Mouse (Mus musculus) bone marrow macrophage, adult 2 months (primary cell): ENCODE results near the gene Bag6. TPM values are rescaled to one million over a fixed set of nuclear protein-coding genes. Genes with fewer than 3 reads are reported as not detected.

Source experiments
- H3K27ac ChIP-seq: 2 replicates; pipeline ENCODE4 v1.5.1; 2012; ENCODE audit warnings: low read depth, low read length; ENCODE audit not compliant: insufficient read depth
- H3K4me1 ChIP-seq: 2 replicates; pipeline ENCODE4 v1.6.1; 2012; ENCODE audit warnings: low read length; ENCODE audit not compliant: control insufficient read depth, insufficient read depth
- H3K4me3 ChIP-seq: 2 replicates; pipeline ENCODE4 v1.5.1; 2012; ENCODE audit warnings: mild to moderate bottlenecking, low read length, moderate library complexity; ENCODE audit not compliant: insufficient read depth
- CTCF ChIP-seq: IDR thresholded peaks from 2 replicates; pipeline ENCODE4 v1.5.1; 2012; ENCODE audit warnings: low read depth, mild to moderate bottlenecking, low read length, moderate library complexity
- POLR2A ChIP-seq: IDR thresholded peaks from 2 replicates; pipeline ENCODE4 v1.6.1; 2012; ENCODE audit warnings: mild to moderate bottlenecking, low read depth, low read length, borderline replicate concordance
- polyA plus RNA-seq: library from polyadenylated mRNA; stranded (reverse); fragments of >200 nt; gene quantifications from 2 replicates; pipeline ENCODE4 v1.2.4, GENCODE M21; 2012; ENCODE audit not compliant: missing spikeins, insufficient read depth, insufficient read length

Gene Bag6
- polyA plus RNA-seq, result 151 and 166 TPM in 2 replicates

- Histone ChIP-seq H3K27ac (peak within 1 kb of the TSS; percentile 93), H3K4me3 (peak within 1 kb of the TSS; percentile 86), H3K4me1 (peaks cover 8% of the 10 kb centered on the region)
- TF ChIP-seq POLR2A (no peak), CTCF (no peak)
Measured at GRCm38 (mm10) chr17:35134801-35135590, at the start of gene Bag6. Bag6 (plus strand) TSS chr17:35135178.

GRCm38 (mm10) chr17:35085208-35085865 lies 49.6 kb upstream of the Bag6 start, which contains the start of gene Ly6g6f:
Ly6g6f (minus strand) TSS chr17:35085610.
- peaks cover 7% of the 10 kb centered on the region for H3K4me1 ChIP-seq
- H3K27ac ChIP-seq, result no peak within 1 kb of the TSS
- no peak within 1 kb of the TSS for H3K4me3 ChIP-seq
- TF ChIP-seq CTCF (no peak), POLR2A (no peak)

GRCm38 (mm10) chr17:35088151-35088550 lies 46.8 kb upstream of the Bag6 start:
- Histone ChIP-seq H3K27ac (no peak overlapping the region), H3K4me3 (no peak overlapping the region), H3K4me1 (no peaks in the 10 kb centered on the region)
- TF ChIP-seq CTCF, result no peak
- TF ChIP-seq POLR2A, result no peak

- H3K27ac ChIP-seq, result peak within 1 kb of the TSS; percentile 94
Measured at GRCm38 (mm10) chr17:35088825-35089644, 45.9 kb upstream of the Bag6 start, which contains the start of gene Abhd16a. Abhd16a (plus strand) TSS chr17:35089263.

GRCm38 (mm10) chr17:35090166-35090932 lies 44.6 kb upstream of the Bag6 start:
- Histone ChIP-seq H3K4me3 (peak overlapping the region; percentile 94), H3K4me1 (peaks cover 6% of the 10 kb centered on the region), H3K27ac (no peak overlapping the region)
- TF ChIP-seq POLR2A (no peak), CTCF (no peak)

More at GRCm38 (mm10) chr17:35088825-35089644, 45.9 kb upstream of the Bag6 start, which contains the start of gene Abhd16a:
- H3K4me1 ChIP-seq, result no peaks in the 10 kb centered on the region
- peak within 1 kb of the TSS; percentile 94 for H3K4me3 ChIP-seq
- no peak for TF ChIP-seq CTCF
- no peak for TF ChIP-seq POLR2A

GRCm38 (mm10) chr17:35092403-35093198 lies 42.4 kb upstream of the Bag6 start:
- Histone ChIP-seq H3K27ac (no peak overlapping the region), H3K4me1 (peaks cover 6% of the 10 kb centered on the region), H3K4me3 (no peak overlapping the region)
- TF ChIP-seq CTCF (no peak), POLR2A (no peak)

GRCm38 (mm10) chr17:35094475-35095365 lies 40.3 kb upstream of the Bag6 start:
- TF ChIP-seq POLR2A (no peak), CTCF (no peak)
- Histone ChIP-seq H3K4me3 (no peak overlapping the region), H3K4me1 (peaks cover 6% of the 10 kb centered on the region)

GRCm38 (mm10) chr17:35096597-35096996 lies 38.4 kb upstream of the Bag6 start:
- TF ChIP-seq POLR2A (no peak), CTCF (no peak)
- Histone ChIP-seq H3K4me3 (no peak overlapping the region), H3K27ac (no peak overlapping the region), H3K4me1 (peaks cover 6% of the 10 kb centered on the region)

More at GRCm38 (mm10) chr17:35094475-35095365, 40.3 kb upstream of the Bag6 start:
- H3K27ac ChIP-seq, result no peak overlapping the region
